Mouse (Mus musculus): ENCODE results near the gene Plk5. TPM values are rescaled to one million over a fixed set of nuclear protein-coding genes. Genes with fewer than 3 reads are reported as not detected.

The Plk5 gene
- 0.32 and 0.63 TPM in 2 replicates for polyA plus RNA-seq (2015; fragmentation: Nextera tagmentation; extraction: Ambion mirVana)

- no peak for ATAC-seq
- H3K4me3 ChIP-seq (replicated peaks): peak within 1 kb of the TSS; percentile 28
- no peaks in the 10 kb centered on the region for H3K36me3 ChIP-seq
- peak within 1 kb of the TSS; percentile 53 for H3K4me2 ChIP-seq (replicated peaks)
- no peaks in the 10 kb centered on the region for H3K9me3 ChIP-seq
- 1% methylated on average over 53 of the region's 53 CpGs for WGBS
- no peak within 1 kb of the TSS for H3K27ac ChIP-seq
- peaks cover 22% of the 10 kb centered on the region for H3K4me1 ChIP-seq (replicated peaks)
- peak within 1 kb of the TSS; percentile 17; the same call in 1 of the 2 replicates for H3K9ac ChIP-seq
- peaks cover 70% of the 10 kb centered on the region for H3K27me3 ChIP-seq (replicated peaks)
Measured at GRCm38 (mm10) chr10:80356001-80356682, at the start of gene Plk5. Plk5 (plus strand) TSS chr10:80356459.

- ATAC-seq: no peak
- Histone ChIP-seq H3K27me3 (replicated peaks) (peaks cover 63% of the 10 kb centered on the region), H3K4me2 (replicated peaks) (no peak overlapping the region), H3K9ac (no peak overlapping the region), H3K9me3 (no peaks in the 10 kb centered on the region), H3K36me3 (no peaks in the 10 kb centered on the region), H3K4me3 (replicated peaks) (no peak overlapping the region), H3K4me1 (replicated peaks) (peaks cover 26% of the 10 kb centered on the region), H3K27ac (no peak overlapping the region)
- 81% methylated on average over 16 of the region's 16 CpGs for WGBS
Measured at GRCm38 (mm10) chr10:80311560-80311959, 44.7 kb upstream of the Plk5 start.

- H3K4me1 ChIP-seq (replicated peaks): peaks cover 34% of the 10 kb centered on the region
- no peak overlapping the region for H3K27ac ChIP-seq
- H3K4me2 ChIP-seq (replicated peaks): no peak overlapping the region
- WGBS: 64% methylated on average over 54 of the region's 54 CpGs
- H3K27me3 ChIP-seq (replicated peaks): peaks cover 62% of the 10 kb centered on the region
- H3K9me3 ChIP-seq: no peaks in the 10 kb centered on the region
- 0 out of 2 replicates have a peak, but pooled peaks cover 3% of the 10 kb centered on the region for H3K36me3 ChIP-seq
- no peak overlapping the region for H3K9ac ChIP-seq
- ATAC-seq: no peak
- no peak overlapping the region for H3K4me3 ChIP-seq (replicated peaks)
Measured at GRCm38 (mm10) chr10:80312586-80313504, 43.4 kb upstream of the Plk5 start.

GRCm38 (mm10) chr10:80313627-80314201, 42.5 kb upstream of the Plk5 start:
- ATAC-seq: peak; percentile 32
- Histone ChIP-seq H3K4me2 (replicated peaks) (peak overlapping the region; percentile 14; the same call in 1 of the 2 replicates), H3K27ac (no peak overlapping the region), H3K9ac (no peak overlapping the region; the same call in 1 of the 2 replicates), H3K4me1 (replicated peaks) (peaks cover 36% of the 10 kb centered on the region), H3K36me3 (peaks cover 9% of the 10 kb centered on the region; the same call in 1 of the 2 replicates), H3K27me3 (replicated peaks) (peaks cover 62% of the 10 kb centered on the region), H3K4me3 (replicated peaks) (no peak overlapping the region), H3K9me3 (no peaks in the 10 kb centered on the region)
- 40% methylated on average over 20 of the region's 20 CpGs for WGBS

GRCm38 (mm10) chr10:80314494-80315001, 41.7 kb upstream of the Plk5 start:
- Histone ChIP-seq H3K9ac (no peak overlapping the region), H3K27me3 (replicated peaks) (peaks cover 62% of the 10 kb centered on the region), H3K36me3 (peaks cover 10% of the 10 kb centered on the region; the same call in 1 of the 2 replicates), H3K4me1 (replicated peaks) (peaks cover 44% of the 10 kb centered on the region), H3K9me3 (no peaks in the 10 kb centered on the region), H3K4me3 (replicated peaks) (no peak overlapping the region), H3K4me2 (replicated peaks) (no peak overlapping the region), H3K27ac (no peak overlapping the region)
- 54% methylated on average over 16 of the region's 16 CpGs for WGBS
- ATAC-seq: no peak

GRCm38 (mm10) chr10:80315315-80315714, 40.9 kb upstream of the Plk5 start:
- H3K27ac ChIP-seq: no peak overlapping the region
- H3K9me3 ChIP-seq: no peaks in the 10 kb centered on the region
- H3K4me3 ChIP-seq (replicated peaks): no peak overlapping the region
- ATAC-seq: no peak
- peaks cover 45% of the 10 kb centered on the region for H3K4me1 ChIP-seq (replicated peaks)
- H3K9ac ChIP-seq: no peak overlapping the region
- peaks cover 62% of the 10 kb centered on the region for H3K27me3 ChIP-seq (replicated peaks)
- peaks cover 10% of the 10 kb centered on the region; the same call in 1 of the 2 replicates for H3K36me3 ChIP-seq
- H3K4me2 ChIP-seq (replicated peaks): no peak overlapping the region
- 38% methylated on average over 27 of the region's 27 CpGs for WGBS

- ATAC-seq: no peak
- H3K27ac ChIP-seq: no peak overlapping the region
- H3K9me3 ChIP-seq: no peaks in the 10 kb centered on the region
- WGBS: 23% methylated on average over 11 of the region's 11 CpGs
- H3K27me3 ChIP-seq (replicated peaks): peaks cover 57% of the 10 kb centered on the region
- H3K4me1 ChIP-seq (replicated peaks): peaks cover 42% of the 10 kb centered on the region
- H3K36me3 ChIP-seq: peaks cover 10% of the 10 kb centered on the region; the same call in 1 of the 2 replicates
- H3K4me3 ChIP-seq (replicated peaks): no peak overlapping the region
- no peak overlapping the region for H3K9ac ChIP-seq
- H3K4me2 ChIP-seq (replicated peaks): no peak overlapping the region
Measured at GRCm38 (mm10) chr10:80316359-80316781, 39.9 kb upstream of the Plk5 start.

- no peak overlapping the region for H3K9ac ChIP-seq
- no peaks in the 10 kb centered on the region for H3K9me3 ChIP-seq
- H3K4me3 ChIP-seq (replicated peaks): no peak overlapping the region
- 47% methylated on average over 10 of the region's 10 CpGs for WGBS
- H3K36me3 ChIP-seq: peaks cover 10% of the 10 kb centered on the region; the same call in 1 of the 2 replicates
- peaks cover 46% of the 10 kb centered on the region for H3K4me1 ChIP-seq (replicated peaks)
- peaks cover 50% of the 10 kb centered on the region for H3K27me3 ChIP-seq (replicated peaks)
- no peak overlapping the region for H3K4me2 ChIP-seq (replicated peaks)
- no peak for ATAC-seq
- no peak overlapping the region for H3K27ac ChIP-seq
Measured at GRCm38 (mm10) chr10:80317011-80317410, 39.2 kb upstream of the Plk5 start.

- H3K9me3 ChIP-seq: no peaks in the 10 kb centered on the region
- WGBS: under 1% methylated on average over 34 of the region's 34 CpGs
- peaks cover 49% of the 10 kb centered on the region for H3K4me1 ChIP-seq (replicated peaks)
- H3K4me3 ChIP-seq (replicated peaks): peak within 1 kb of the TSS; percentile 72
- peak within 1 kb of the TSS; percentile 79 for H3K9ac ChIP-seq
- peak; percentile 57 for ATAC-seq
- peak within 1 kb of the TSS; percentile 73 for H3K27ac ChIP-seq
- H3K36me3 ChIP-seq: peaks cover 10% of the 10 kb centered on the region; the same call in 1 of the 2 replicates
- peak within 1 kb of the TSS; percentile 70 for H3K4me2 ChIP-seq (replicated peaks)
- H3K27me3 ChIP-seq (replicated peaks): peaks cover 17% of the 10 kb centered on the region
Measured at GRCm38 (mm10) chr10:80320340-80320760, 35.9 kb upstream of the Plk5 start, which contains the start of gene 2310011J03Rik. 2310011J03Rik (minus strand) TSS chr10:80320537.

GRCm38 (mm10) chr10:80321014-80321669, 35.1 kb upstream of the Plk5 start:
- Histone ChIP-seq H3K4me3 (replicated peaks) (no peak overlapping the region), H3K27me3 (replicated peaks) (peaks cover 9% of the 10 kb centered on the region), H3K36me3 (peaks cover 10% of the 10 kb centered on the region; the same call in 1 of the 2 replicates), H3K4me2 (replicated peaks) (peak overlapping the region; percentile 70; the same call in 1 of the 2 replicates), H3K4me1 (replicated peaks) (peaks cover 49% of the 10 kb centered on the region), H3K9ac (no peak overlapping the region), H3K27ac (no peak overlapping the region), H3K9me3 (no peaks in the 10 kb centered on the region)
- ATAC-seq: no peak
- 65% methylated on average over 6 of the region's 6 CpGs for WGBS

All from intestine, embryonic 15.5 days (tissue).